Mouse (Mus musculus) left cerebral cortex, postnatal 36 days (tissue): ENCODE results near the gene Raet1e. TPM values are rescaled to one million over a fixed set of nuclear protein-coding genes. Genes with fewer than 3 reads are reported as not detected.
"Not testable (repeated sequence)": the region's sequence is repeated elsewhere in the genome, so short reads cannot be mapped to it uniquely, and the experiment has no call there.

Experiments
- DNase-seq, 2 experiments: peaks; one replicate each; pipeline ENCODE4 v3.0.0; 2021 to 2022; ENCODE audit warnings: low spot score in 2 of 2, mixed read lengths in 1 of 2
- intact Hi-C: fragments of 180-260 bp; cut with DNase I; formaldehyde crosslinking; loops from one replicate; pipeline ENCODE4 v1.15.1; 2025
- total RNA-seq, 2 experiments: library from RNA; stranded (reverse); gene quantifications; 2 replicates each; pipeline ENCODE4 v1.2.3; 2021

The Raet1e gene
- total RNA-seq, 2 experiments from 2014 or later = not detected

GRCm38 (mm10) chr10:22345721-22346120 is 187.4 kb downstream of the Raet1e start:
- intact Hi-C loops, DNase-seq: not testable (repeated sequence)

- intact Hi-C loops, DNase-seq: not testable (repeated sequence)
Observed at GRCm38 (mm10) chr10:22353548-22354195, 195.3 kb downstream of the Raet1e start.

- intact Hi-C loops, DNase-seq: not testable (repeated sequence)
Observed at GRCm38 (mm10) chr10:22354196-22354574, 195.8 kb downstream of the Raet1e start.

GRCm38 (mm10) chr10:22357373-22357772 is 199.0 kb downstream of the Raet1e start:
- DNase-seq, intact Hi-C loops: not testable (repeated sequence)

GRCm38 (mm10) chr10:22360252-22360651 is 201.9 kb downstream of the Raet1e start, which contains the start of gene Raet1d:
Gene Raet1d (plus strand): TSS chr10:22360552.
- DNase-seq, intact Hi-C loops: not testable (repeated sequence)

- intact Hi-C loops, DNase-seq: not testable (repeated sequence)
Observed at GRCm38 (mm10) chr10:22360957-22361356, 202.6 kb downstream of the Raet1e start.

GRCm38 (mm10) chr10:22361415-22362352 is 203.3 kb downstream of the Raet1e start:
- intact Hi-C loops, DNase-seq: not testable (repeated sequence)

- DNase-seq, intact Hi-C loops: not testable (repeated sequence)
Observed at GRCm38 (mm10) chr10:22362466-22362865, 204.1 kb downstream of the Raet1e start.

- DNase-seq, intact Hi-C loops: not testable (repeated sequence)
Observed at GRCm38 (mm10) chr10:22364915-22365314, 206.5 kb downstream of the Raet1e start.

GRCm38 (mm10) chr10:22381226-22381625 is 222.9 kb downstream of the Raet1e start:
- intact Hi-C loops, DNase-seq: not testable (repeated sequence)

GRCm38 (mm10) chr10:22390146-22390545 is 231.8 kb downstream of the Raet1e start:
- DNase-seq, intact Hi-C loops: not testable (repeated sequence)

- intact Hi-C loops, DNase-seq: not testable (repeated sequence)
Observed at GRCm38 (mm10) chr10:22391616-22392015, 233.2 kb downstream of the Raet1e start.

GRCm38 (mm10) chr10:22393028-22393824 is 234.9 kb downstream of the Raet1e start:
- DNase-seq = peak in 1 of 2 experiments; percentile 3
- intact Hi-C loops = not testable (repeated sequence)

- DNase-seq, intact Hi-C loops: not testable (repeated sequence)
Observed at GRCm38 (mm10) chr10:22396680-22397079, 238.3 kb downstream of the Raet1e start.

GRCm38 (mm10) chr10:22402225-22402917 is 244.0 kb downstream of the Raet1e start:
- peak; percentile 7 to 8 for DNase-seq
- intact Hi-C loops = not testable (repeated sequence)

GRCm38 (mm10) chr10:22413702-22414494 is 255.5 kb downstream of the Raet1e start:
- intact Hi-C loops = not testable (repeated sequence)
- DNase-seq = peak; percentile 9 to 14
